Mouse (Mus musculus) heart, postnatal 0 days (tissue): ENCODE measurements around the gene Ush2a.

Source experiments
- CTCF ChIP-seq: IDR thresholded peaks from 2 replicates; pipeline ENCODE4 v1.5.1; 2016; ENCODE audit warnings: antibody characterized with exemption, control low read depth, low read depth
- EP300 ChIP-seq: IDR thresholded peaks from 2 replicates; pipeline ENCODE4 v1.6.1; 2016; ENCODE audit warnings: antibody characterized with exemption, low read depth

- TF ChIP-seq EP300 = no peak
- no peak for TF ChIP-seq CTCF
Observed at GRCm38 (mm10) chr1:188708176-188708575, 446.4 kb downstream of the Ush2a start.
